Comparison of ENCODE assay signal across 13 mouse cellular contexts in genomic region chr13:83131982-83132354, GRCm38 (mm10).
"Had no signal": no experiment of that assay in that cellular context is flagged by ENCODE, and none has a peak within 500 bp of the region (broad histone marks: within the 10 kb centered on the region; RNA-seq: fewer than 3 reads in every experiment).

No protein-coding gene starts in this region.

- H3K4me2 ChIP-seq: liver, embryonic 13.5 days had no signal

- H3K27ac ChIP-seq: liver, embryonic 13.5 days; macrophage; stomach, postnatal 0 days had no signal

- ATAC-seq: intestine, embryonic 16.5 days had no signal

- H3K4me3 ChIP-seq: liver, embryonic 13.5 days had no signal

- H3K9ac ChIP-seq: liver, embryonic 13.5 days had no signal

- H3K36me3 ChIP-seq: liver, embryonic 13.5 days had no signal

- H3K4me1 ChIP-seq: liver, embryonic 13.5 days had no signal

- H3K9me3 ChIP-seq: liver, embryonic 13.5 days had no signal

- H3K27me3 ChIP-seq: liver, embryonic 13.5 days had no signal

- DNase-seq: kidney, adult 18-20 months; kidney, adult 9 months; kidney, postnatal 14 days; kidney, postnatal 4 days; liver, embryonic 13.5 days; lung, adult 2 months; right cerebral cortex, postnatal 4 days; thymus, adult 2 months; thymus, postnatal 14 days; thymus, postnatal 4 days had no signal
